Mouse (Mus musculus): ENCODE data around the gene Nek8. TPM values are rescaled to one million over a fixed set of nuclear protein-coding genes. Genes with fewer than 3 reads are reported as not detected.

Gene Nek8
- total and polyA plus RNA-seq, 3 experiments = 7.1 to 8.3 (median 7.4) TPM

DNA sequence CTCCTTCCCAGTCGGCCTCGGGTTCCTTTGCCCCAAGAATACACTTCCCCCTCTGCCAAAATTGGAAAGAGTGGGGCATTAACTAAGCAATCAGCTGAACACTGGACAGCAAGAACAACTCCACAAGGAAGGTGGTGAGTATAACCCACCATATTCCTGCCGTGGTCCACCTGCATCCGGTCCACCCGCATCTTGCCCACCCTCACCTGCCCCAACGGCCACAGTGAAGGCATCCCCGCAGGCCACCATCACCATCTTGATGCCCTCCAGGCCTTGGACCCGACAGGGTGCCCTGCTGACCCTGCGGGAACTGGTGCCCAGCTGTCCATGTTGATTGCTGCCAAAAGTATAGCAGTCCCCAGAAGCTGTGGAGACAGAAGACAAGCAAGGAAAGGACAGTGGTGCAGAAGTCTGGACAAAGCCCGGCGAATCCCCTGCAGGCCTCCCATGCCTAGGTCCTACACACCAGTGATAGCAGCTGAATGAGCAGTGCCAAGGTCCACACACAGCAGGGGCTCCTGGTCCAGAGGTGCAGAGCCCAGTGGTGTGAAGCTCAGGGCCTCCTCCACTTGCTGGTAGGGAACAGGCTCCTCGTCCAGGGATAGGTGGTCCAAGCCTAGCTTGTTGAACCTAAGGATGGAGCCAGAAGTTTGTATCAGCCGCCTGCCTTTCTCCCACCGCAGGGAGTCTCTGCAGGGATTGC lies 9.1 kb downstream of the Nek8 start:
- dilution Hi-C loops (cut with MboI; ENCODE audit: extremely low pct_ligation_motif_present, extremely low pct_unique_long_range_greater_than_20kb, low sequenced_read_pairs) (no loop called here), in situ Hi-C loops (cut with MboI; ENCODE audit: low pct_ligation_motif_present, low pct_unique_long_range_greater_than_20kb, low sequenced_read_pairs) (no loop called here)
- no peak overlapping the region for H3K27ac ChIP-seq (ENCODE audit: insufficient read depth, low read depth)
- peaks cover 2% of the 10 kb centered on the region for H3K9me3 ChIP-seq (replicated peaks; ENCODE audit: low read length)
- peaks cover 20 to 60% of the 10 kb centered on the region in 2 experiments for H3K4me1 ChIP-seq (ENCODE audit: control insufficient read depth in 1 of 2, insufficient read depth in 2 of 2)
- no peaks in the 10 kb centered on the region for H3K27me3 ChIP-seq (replicated peaks)
- no peak overlapping the region for H3K9ac ChIP-seq (ENCODE audit: insufficient read depth, low read depth)
- TF ChIP-seq RAD21 (IDR thresholded peaks at IDR 0.05; ENCODE audit: low read depth, low read length) = no peak
- TF ChIP-seq NRF1 (IDR thresholded peaks at IDR 0.05; ENCODE audit: low read depth, low read length) = no peak
- TF ChIP-seq USF1 (IDR thresholded peaks at IDR 0.05; ENCODE audit: low read depth, low read length) = no peak
- no peak for TF ChIP-seq POLR2AphosphoS2 (IDR thresholded peaks at IDR 0.05; ENCODE audit: low read depth, low read length)
- TF ChIP-seq ZNF384 (IDR thresholded peaks at IDR 0.05; ENCODE audit: low read depth, low read length) = no peak
- TF ChIP-seq TBP (conservative IDR thresholded peaks at IDR 0.05; ENCODE audit: low read depth, low read length) = no peak
- TF ChIP-seq RCOR1 (conservative IDR thresholded peaks at IDR 0.05; ENCODE audit: low read depth, low read length) = no peak
- no peak for TF ChIP-seq MAX (IDR thresholded peaks at IDR 0.05; ENCODE audit: low read length)
- TF ChIP-seq PAX5 (IDR thresholded peaks at IDR 0.05; ENCODE audit: low read length) = no peak
- TF ChIP-seq ETS1 (conservative IDR thresholded peaks at IDR 0.05; ENCODE audit: low read depth, low read length) = no peak
- DNase-seq (ENCODE audit: extremely low read depth) = no peak
- no peak overlapping the region for H3K4me3 ChIP-seq (replicated peaks in 1 of 3; ENCODE audit: low read depth in 2 of 3, low read length in 2 of 3, poor library complexity in 1 of 3)
- peaks cover 25% of the 10 kb centered on the region for H3K79me2 ChIP-seq (replicated peaks; ENCODE audit: control insufficient read depth, extremely low read depth, insufficient read depth, poor library complexity, severe bottlenecking)
- H3K36me3 ChIP-seq (replicated peaks in 1 of 2; ENCODE audit: control insufficient read depth in 1 of 2, insufficient read depth in 1 of 2, low read length in 1 of 2) = peaks cover 0 to 33% of the 10 kb centered on the region in 2 experiments
- no peak overlapping the region for H3K4me2 ChIP-seq (ENCODE audit: insufficient read depth, low read depth, poor library complexity, severe bottlenecking)

DNA sequence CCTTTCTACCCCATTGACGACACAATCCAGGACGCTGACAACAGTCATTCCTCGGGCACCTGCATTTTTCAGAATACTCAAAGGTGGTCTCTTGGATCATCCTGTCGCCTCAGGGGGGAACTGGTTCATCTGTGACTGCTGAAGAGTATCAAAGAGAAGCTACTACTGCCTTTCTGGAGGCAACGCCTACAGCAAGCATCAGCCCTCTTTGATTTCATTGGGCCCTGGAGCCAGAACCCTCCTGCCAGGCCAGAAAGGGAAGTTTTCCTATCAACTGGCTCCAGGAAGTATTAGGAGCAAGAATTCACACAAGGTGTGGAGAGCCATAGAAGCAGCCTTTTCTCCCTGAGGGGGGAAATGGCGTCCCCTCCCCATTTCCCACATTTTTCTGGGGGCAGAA lies 9.8 kb downstream of the Nek8 start:
- dilution Hi-C loops (cut with MboI; ENCODE audit: extremely low pct_ligation_motif_present, extremely low pct_unique_long_range_greater_than_20kb, low sequenced_read_pairs) = no loop called here
- Histone ChIP-seq H3K27ac (ENCODE audit: insufficient read depth, low read depth) (no peak overlapping the region), H3K9me3 (replicated peaks; ENCODE audit: low read length) (peaks cover 2% of the 10 kb centered on the region), H3K4me1 (ENCODE audit: control insufficient read depth in 1 of 2, insufficient read depth in 2 of 2) (peaks cover 27 to 60% of the 10 kb centered on the region in 2 experiments), H3K36me3 (replicated peaks in 1 of 2; ENCODE audit: control insufficient read depth in 1 of 2, insufficient read depth in 1 of 2, low read length in 1 of 2) (peaks cover 6 to 34% of the 10 kb centered on the region in 2 experiments), H3K4me3 (replicated peaks in 1 of 3; ENCODE audit: low read depth in 2 of 3, low read length in 2 of 3, poor library complexity in 1 of 3) (no peak overlapping the region), H3K79me2 (replicated peaks; ENCODE audit: control insufficient read depth, extremely low read depth, insufficient read depth, poor library complexity, severe bottlenecking) (peaks cover 33% of the 10 kb centered on the region), H3K4me2 (ENCODE audit: insufficient read depth, low read depth, poor library complexity, severe bottlenecking) (no peak overlapping the region), H3K27me3 (replicated peaks) (no peaks in the 10 kb centered on the region), H3K9ac (ENCODE audit: insufficient read depth, low read depth) (no peak overlapping the region)
- TF ChIP-seq SIN3A (IDR thresholded peaks at IDR 0.05; ENCODE audit: low read length) (no peak), SMC3 (IDR thresholded peaks at IDR 0.05; ENCODE audit: low read depth, low read length) (no peak), ZC3H11A (IDR thresholded peaks at IDR 0.05; ENCODE audit: low read depth, low read length) (no peak), ZNF384 (IDR thresholded peaks at IDR 0.05; ENCODE audit: low read depth, low read length) (no peak), KAT2A (IDR thresholded peaks at IDR 0.05; ENCODE audit: insufficient replicate concordance, low read length) (no peak), PAX5 (IDR thresholded peaks at IDR 0.05; ENCODE audit: low read length) (no peak), ZKSCAN1 (IDR thresholded peaks at IDR 0.05; ENCODE audit: borderline replicate concordance, low read depth, low read length) (no peak), MAX (IDR thresholded peaks at IDR 0.05; ENCODE audit: low read length) (no peak), BHLHE40 (IDR thresholded peaks at IDR 0.05; ENCODE audit: low read depth, low read length) (no peak), POLR2A (IDR thresholded peaks at IDR 0.05; ENCODE audit: low read depth, low read length) (no peak), USF1 (IDR thresholded peaks at IDR 0.05; ENCODE audit: low read depth, low read length) (no peak), ZMIZ1 (IDR thresholded peaks at IDR 0.05; ENCODE audit: low read depth, low read length) (no peak), NRF1 (IDR thresholded peaks at IDR 0.05; ENCODE audit: low read depth, low read length) (no peak)
- in situ Hi-C loops (cut with MboI; ENCODE audit: low pct_ligation_motif_present, low pct_unique_long_range_greater_than_20kb, low sequenced_read_pairs) = no loop called here
- no peak for DNase-seq (ENCODE audit: extremely low read depth)

Measured in CH12.LX (cell line).